Mouse (Mus musculus) spleen, adult 2 months (tissue): ENCODE measurements around the gene Timm8a2.

ENCODE experiments used
- CTCF ChIP-seq: fragments of 200-500 bp; IDR thresholded peaks from 2 replicates; pipeline ENCODE4 v1.5.1; 2011; ENCODE audit warnings: mild to moderate bottlenecking, inconsistent platforms; ENCODE audit not compliant: insufficient read depth, insufficient read length, insufficient replicate concordance; ENCODE audit errors: extremely low read depth
- POLR2A ChIP-seq: fragments of 200-500 bp; IDR thresholded peaks from 2 replicates; pipeline ENCODE4 v1.6.1; 2011; ENCODE audit warnings: low read depth, low read length, inconsistent platforms

DNA sequence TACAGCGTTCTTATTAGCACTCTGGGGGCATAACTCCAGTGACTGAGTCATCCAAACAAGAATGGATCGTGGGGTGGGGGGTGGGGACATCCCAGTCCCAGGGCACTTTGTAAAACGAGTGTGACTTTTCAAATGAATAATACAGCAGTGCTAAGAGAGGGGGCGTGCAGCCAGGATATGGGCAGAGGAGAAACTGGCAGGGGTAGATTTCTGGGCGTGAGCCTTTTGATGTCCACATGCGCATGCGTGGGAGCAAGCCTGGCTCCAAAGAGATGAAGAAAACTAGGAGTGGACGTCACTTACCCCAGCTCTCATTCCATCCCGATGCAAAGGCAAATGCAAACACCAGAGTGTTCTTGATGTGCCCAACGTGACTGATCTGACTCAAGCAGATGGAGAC is 39.9 kb downstream of the Timm8a2 start:
- TF ChIP-seq CTCF, result no peak
- TF ChIP-seq POLR2A, result no peak
